Mouse (Mus musculus) limb, embryonic 11.5 days (tissue): ENCODE data around the gene Mcm9. TPM values are rescaled to one million over a fixed set of nuclear protein-coding genes. Genes with fewer than 3 reads are reported as not detected.
A peak's percentile ranks its signal among the peaks of the same experiment; 100 is the strongest.

Experiments used
- ATAC-seq: fragments of 200-750 bp; cut with Nextera tagmentation; 2 replicates; pipeline ENCODE4 v1.8.0; 2017; ENCODE audit warnings: low read depth; ENCODE audit not compliant: insufficient number of reproducible peaks, low FRiP score, low TSS enrichment
- DNase-seq: peaks from one replicate; pipeline ENCODE4 v3.0.0-alpha.2; 2015; ENCODE audit warnings: low spot score
- H3K27ac ChIP-seq: fragments of 300-500 bp; sonication (generic); replicated peaks from 2 replicates; pipeline ENCODE4 v1.5.1; 2014; ENCODE audit warnings: low read depth, mild to moderate bottlenecking, low read length
- H3K27me3 ChIP-seq: fragments of 300-500 bp; sonication (generic); 2 replicates; pipeline ENCODE4 v1.6.1; 2014; ENCODE audit warnings: mild to moderate bottlenecking, low read length, mixed read lengths; ENCODE audit not compliant: control insufficient read depth, insufficient read depth
- H3K36me3 ChIP-seq: fragments of 300-500 bp; sonication (generic); 2 replicates; pipeline ENCODE4 v1.6.1; 2014; ENCODE audit warnings: mild to moderate bottlenecking, low read length, moderate library complexity, mixed read lengths; ENCODE audit not compliant: control insufficient read depth, insufficient read depth
- H3K4me1 ChIP-seq: fragments of 300-500 bp; sonication (generic); 2 replicates; pipeline ENCODE4 v1.6.1; 2014; ENCODE audit warnings: low read length, mixed read lengths; ENCODE audit not compliant: control insufficient read depth, insufficient read depth
- H3K4me2 ChIP-seq: fragments of 300-500 bp; sonication (generic); 2 replicates; pipeline ENCODE4 v1.6.1; 2014; ENCODE audit warnings: low read depth, mild to moderate bottlenecking, moderate library complexity; ENCODE audit not compliant: severe bottlenecking
- H3K4me3 ChIP-seq: fragments of 300-500 bp; sonication (generic); 2 replicates; pipeline ENCODE4 v1.5.1; 2014; ENCODE audit warnings: low read depth, low read length
- H3K9ac ChIP-seq: fragments of 300-500 bp; sonication (generic); 2 replicates; pipeline ENCODE4 v1.6.1; 2014; ENCODE audit warnings: mild to moderate bottlenecking, low read length
- H3K9me3 ChIP-seq: fragments of 300-500 bp; sonication (generic); 2 replicates; pipeline ENCODE4 v1.6.1; 2016; ENCODE audit warnings: low read length; ENCODE audit not compliant: control insufficient read depth
- WGBS: fragments of 180-500 bp; shearing (Covaris S2); extraction: QIAGEN DNeasy Blood & Tissue Kit; methylation state at CpG from one replicate; pipeline ENCODE4 v1.1.7; 2014; 5-methylcytosine and 5-hydroxymethylcytosine counted together
- polyA plus RNA-seq: library from polyadenylated mRNA; unstranded; fragments of >200 nt; fragmentation: Nextera tagmentation; extraction: Ambion mirVana; gene quantifications from 2 replicates; pipeline ENCODE4 v1.2.1, GENCODE M21; 2014

Mcm9 gene
- polyA plus RNA-seq, 1 experiment from 2014 or later: 16.0 TPM

GRCm38 (mm10) chr10:53518599-53518913, 111.7 kb downstream of the Mcm9 start:
- ATAC-seq: no peak
- no peaks in the 10 kb centered on the region for H3K4me1 ChIP-seq
- H3K4me2 ChIP-seq: no peak overlapping the region
- H3K9me3 ChIP-seq: no peaks in the 10 kb centered on the region
- no peaks in the 10 kb centered on the region for H3K27me3 ChIP-seq
- H3K27ac ChIP-seq: no peak overlapping the region
- no peaks in the 10 kb centered on the region for H3K36me3 ChIP-seq
- H3K4me3 ChIP-seq: no peak overlapping the region
- H3K9ac ChIP-seq: no peak overlapping the region
- 61% methylated on average over 8 of the region's 8 CpGs for WGBS
- no peak for DNase-seq

GRCm38 (mm10) chr10:53517770-53518598, 112.3 kb downstream of the Mcm9 start:
- Histone ChIP-seq H3K27ac (no peak overlapping the region), H3K27me3 (no peaks in the 10 kb centered on the region), H3K9me3 (no peaks in the 10 kb centered on the region), H3K4me2 (no peak overlapping the region), H3K4me1 (no peaks in the 10 kb centered on the region), H3K4me3 (no peak overlapping the region), H3K36me3 (no peaks in the 10 kb centered on the region), H3K9ac (no peak overlapping the region)
- DNase-seq (no peak), ATAC-seq (no peak)
- WGBS: 80% methylated on average over 14 of the region's 14 CpGs

GRCm38 (mm10) chr10:53512491-53512890, 117.7 kb downstream of the Mcm9 start:
- no peaks in the 10 kb centered on the region for H3K27me3 ChIP-seq
- H3K4me3 ChIP-seq: no peak overlapping the region
- H3K27ac ChIP-seq: no peak overlapping the region
- no peak overlapping the region for H3K4me2 ChIP-seq
- H3K9ac ChIP-seq: no peak overlapping the region
- no peaks in the 10 kb centered on the region for H3K9me3 ChIP-seq
- no peak for ATAC-seq
- WGBS: no CpG with 5 or more reads among the region's 1 CpGs
- H3K36me3 ChIP-seq: no peaks in the 10 kb centered on the region
- no peaks in the 10 kb centered on the region for H3K4me1 ChIP-seq
- DNase-seq: no peak

- Histone ChIP-seq H3K9ac (no peak overlapping the region), H3K4me3 (no peak overlapping the region), H3K27ac (no peak overlapping the region), H3K27me3 (no peaks in the 10 kb centered on the region), H3K4me1 (no peaks in the 10 kb centered on the region), H3K9me3 (no peaks in the 10 kb centered on the region), H3K36me3 (no peaks in the 10 kb centered on the region), H3K4me2 (no peak overlapping the region)
- 47% methylated on average over 6 of the region's 6 CpGs for WGBS
- peak; percentile 59 for DNase-seq
- no peak for ATAC-seq
Measured at GRCm38 (mm10) chr10:53509158-53509773, 121.0 kb downstream of the Mcm9 start.

GRCm38 (mm10) chr10:53508676-53509075, 121.6 kb downstream of the Mcm9 start:
- H3K4me3 ChIP-seq: no peak overlapping the region
- H3K9ac ChIP-seq: no peak overlapping the region
- H3K9me3 ChIP-seq: no peaks in the 10 kb centered on the region
- H3K36me3 ChIP-seq: no peaks in the 10 kb centered on the region
- DNase-seq: no peak
- no peak overlapping the region for H3K27ac ChIP-seq
- no peak for ATAC-seq
- no peaks in the 10 kb centered on the region for H3K27me3 ChIP-seq
- no peak overlapping the region for H3K4me2 ChIP-seq
- H3K4me1 ChIP-seq: no peaks in the 10 kb centered on the region

GRCm38 (mm10) chr10:53505526-53505925, 124.7 kb downstream of the Mcm9 start:
- Histone ChIP-seq H3K9me3 (no peaks in the 10 kb centered on the region), H3K27me3 (no peaks in the 10 kb centered on the region), H3K36me3 (no peaks in the 10 kb centered on the region), H3K4me1 (0 out of 2 replicates have a peak, but pooled peaks cover 3% of the 10 kb centered on the region), H3K9ac (no peak overlapping the region), H3K4me3 (no peak overlapping the region), H3K4me2 (no peak overlapping the region), H3K27ac (no peak overlapping the region)
- ATAC-seq (no peak), DNase-seq (no peak)
- 74% methylated on average over 2 of the region's 2 CpGs for WGBS

- no peak for DNase-seq
- ATAC-seq: no peak
- WGBS: 34% methylated on average over 3 of the region's 3 CpGs
Measured at GRCm38 (mm10) chr10:53505069-53505468, 125.2 kb downstream of the Mcm9 start.

GRCm38 (mm10) chr10:53502875-53503816, 127.1 kb downstream of the Mcm9 start:
- Histone ChIP-seq H3K27ac (no peak overlapping the region; the same call in 1 of the 2 replicates), H3K4me2 (peak overlapping the region; percentile 24; the same call in 1 of the 2 replicates), H3K27me3 (no peaks in the 10 kb centered on the region), H3K4me1 (0 out of 2 replicates have a peak, but pooled peaks cover 3% of the 10 kb centered on the region), H3K9me3 (no peaks in the 10 kb centered on the region), H3K9ac (peak overlapping the region; percentile 50), H3K4me3 (no peak overlapping the region), H3K36me3 (no peaks in the 10 kb centered on the region)
- peak; percentile 64 for DNase-seq
- peak; percentile 55; the same call in 1 of the 2 replicates for ATAC-seq
- 38% methylated on average over 21 of the region's 21 CpGs for WGBS

More at GRCm38 (mm10) chr10:53505069-53505468, 125.2 kb downstream of the Mcm9 start:
- Histone ChIP-seq H3K27ac (no peak overlapping the region), H3K27me3 (no peaks in the 10 kb centered on the region), H3K9me3 (no peaks in the 10 kb centered on the region), H3K4me2 (no peak overlapping the region), H3K9ac (no peak overlapping the region), H3K36me3 (no peaks in the 10 kb centered on the region), H3K4me1 (0 out of 2 replicates have a peak, but pooled peaks cover 3% of the 10 kb centered on the region), H3K4me3 (no peak overlapping the region)
